Mouse (Mus musculus) MEL (cell line): ENCODE measurements around the gene Psenen. TPM values are rescaled to one million over a fixed set of nuclear protein-coding genes. Genes with fewer than 3 reads are reported as not detected.

Experiments used
- DNase-seq: peaks from one replicate; pipeline ENCODE4 v3.0.0; 2011; ENCODE audit warnings: low read depth, low spot score
- H3K27ac ChIP-seq: 2 replicates; pipeline ENCODE4 v1.5.1; 2012; ENCODE audit warnings: low read depth, mild to moderate bottlenecking, control low read depth, low read length, moderate library complexity; ENCODE audit not compliant: control insufficient read depth
- H3K27me3 ChIP-seq, 2 experiments: fragments of 150-350 bp in 1 of 2; sonication (generic) in 1 of 2; 2 replicates each; pipeline ENCODE4 v1.6.1; 2012; ENCODE audit warnings: low read length in 2 of 2, mild to moderate bottlenecking in 2 of 2, improper control_type of control experiment in 1 of 2, moderate library complexity in 1 of 2; ENCODE audit not compliant: insufficient read depth in 2 of 2, control insufficient read depth in 1 of 2
- H3K36me3 ChIP-seq, 2 experiments: 2 replicates each; pipeline ENCODE4 v1.6.1; 2012 to 2014; ENCODE audit warnings: low read length in 2 of 2, improper control_type of control experiment in 1 of 2, inconsistent platforms in 1 of 2, mild to moderate bottlenecking in 1 of 2; ENCODE audit not compliant: insufficient read depth in 2 of 2, control insufficient read depth in 1 of 2
- H3K4me1 ChIP-seq, 2 experiments: fragments of 150-350 bp in 1 of 2; sonication (generic) in 1 of 2; 2 replicates each; pipeline ENCODE4 v1.6.1; 2012; ENCODE audit warnings: low read length in 2 of 2, improper control_type of control experiment in 1 of 2, mild to moderate bottlenecking in 1 of 2; ENCODE audit not compliant: insufficient read depth in 2 of 2, control insufficient read depth in 1 of 2
- H3K4me3 ChIP-seq, 2 experiments: fragments of 150-350 bp in 1 of 2; sonication (generic) in 1 of 2; 2 replicates each; pipeline ENCODE4 v1.5.1; 2012; ENCODE audit warnings: low read depth in 2 of 2, low read length in 2 of 2, mild to moderate bottlenecking in 2 of 2, moderate library complexity in 2 of 2, control low read depth in 1 of 2, improper control_type of control experiment in 1 of 2; ENCODE audit not compliant: control insufficient read depth in 1 of 2, insufficient read depth in 1 of 2
- H3K79me2 ChIP-seq: 2 replicates; pipeline ENCODE4 v1.6.1; 2012; ENCODE audit warnings: mild to moderate bottlenecking, low read length, moderate library complexity; ENCODE audit not compliant: control insufficient read depth, poor library complexity, insufficient read depth
- H3K9ac ChIP-seq: 2 replicates; pipeline ENCODE4 v1.6.1; 2012; ENCODE audit warnings: low read depth, mild to moderate bottlenecking, control low read depth, low read length, moderate library complexity; ENCODE audit not compliant: control insufficient read depth, poor library complexity, severe bottlenecking
- H3K9me3 ChIP-seq: fragments of 150-350 bp; sonication (generic); replicated peaks from 2 replicates; pipeline ENCODE4 v1.6.1; 2012; ENCODE audit warnings: mild to moderate bottlenecking, low read length, improper control_type of control experiment, moderate library complexity; ENCODE audit not compliant: insufficient read depth
- CHD1 ChIP-seq: IDR thresholded peaks from 2 replicates; pipeline ENCODE4 v1.6.1; 2012; ENCODE audit warnings: low read depth, mild to moderate bottlenecking, inconsistent platforms, low read length, improper control_type of control experiment
- CTCF ChIP-seq, 3 experiments: IDR thresholded peaks in 2 of 3; conservative IDR thresholded peaks in 1 of 3; 2 replicates each; pipeline ENCODE4 v1.5.1; 2011 to 2012; ENCODE audit warnings: low read length in 3 of 3, low read depth in 2 of 3, mild to moderate bottlenecking in 2 of 3, improper control_type of control experiment in 1 of 3, inconsistent platforms in 1 of 3, mixed read lengths in 1 of 3, moderate library complexity in 1 of 3; ENCODE audit not compliant: control insufficient read depth in 1 of 3, insufficient read depth in 1 of 3, poor library complexity in 1 of 3, severe bottlenecking in 1 of 3
- ELF1 ChIP-seq: IDR thresholded peaks from 2 replicates; pipeline ENCODE4 v1.6.1; 2014; ENCODE audit warnings: low read depth, mild to moderate bottlenecking, inconsistent platforms, low read length, improper control_type of control experiment, moderate library complexity
- EP300 ChIP-seq, 2 experiments: IDR thresholded peaks; 2 replicates each; pipeline ENCODE4 v1.6.1; 2011; ENCODE audit warnings: improper control_type of control experiment in 2 of 2, low read length in 2 of 2, low read depth in 1 of 2, mild to moderate bottlenecking in 1 of 2
- ETS1 ChIP-seq: IDR thresholded peaks from 2 replicates; pipeline ENCODE4 v1.6.1; 2012; ENCODE audit warnings: low read depth, mild to moderate bottlenecking, inconsistent platforms, low read length, improper control_type of control experiment, moderate library complexity
- HCFC1 ChIP-seq: IDR thresholded peaks from 2 replicates; pipeline ENCODE4 v1.6.1; 2012; ENCODE audit warnings: low read depth, mild to moderate bottlenecking, inconsistent platforms, low read length, improper control_type of control experiment, moderate library complexity
- JUND ChIP-seq: IDR thresholded peaks from 2 replicates; pipeline ENCODE4 v1.6.1; 2011; ENCODE audit warnings: low read depth, mild to moderate bottlenecking, improper control_type of control experiment, low read length
- MXI1 ChIP-seq: IDR thresholded peaks from 2 replicates; pipeline ENCODE4 v1.6.1; 2011; ENCODE audit warnings: mild to moderate bottlenecking, low read depth, low read length, improper control_type of control experiment
- MYB ChIP-seq: IDR thresholded peaks from 2 replicates; pipeline ENCODE4 v1.6.1; 2011; ENCODE audit warnings: mild to moderate bottlenecking, low read depth, low read length, improper control_type of control experiment
- NELFE ChIP-seq: IDR thresholded peaks from 2 replicates; pipeline ENCODE4 v1.6.1; 2011; ENCODE audit warnings: low read depth, low read length, improper control_type of control experiment
- POLR2AphosphoS5 ChIP-seq: IDR thresholded peaks from 2 replicates; pipeline ENCODE4 v1.6.1; 2012; ENCODE audit warnings: low read depth, borderline replicate concordance, mild to moderate bottlenecking, inconsistent platforms, low read length, moderate library complexity, mixed read lengths
- RCOR1 ChIP-seq: IDR thresholded peaks from 2 replicates; pipeline ENCODE4 v1.6.1; 2012; ENCODE audit warnings: low read depth, mild to moderate bottlenecking, inconsistent platforms, low read length, improper control_type of control experiment
- TCF12 ChIP-seq: IDR thresholded peaks from 2 replicates; pipeline ENCODE4 v1.6.1; 2014; ENCODE audit warnings: low read depth, mild to moderate bottlenecking, inconsistent platforms, low read length, improper control_type of control experiment, moderate library complexity
- UBTF ChIP-seq: IDR thresholded peaks from 2 replicates; pipeline ENCODE4 v1.6.1; 2012; ENCODE audit warnings: low read depth, mild to moderate bottlenecking, inconsistent platforms, low read length, improper control_type of control experiment, moderate library complexity, borderline replicate concordance; ENCODE audit not compliant: insufficient read depth
- ZC3H11A ChIP-seq: IDR thresholded peaks from 2 replicates; pipeline ENCODE4 v1.6.1; 2012; ENCODE audit warnings: low read depth, mild to moderate bottlenecking, inconsistent platforms, low read length, improper control_type of control experiment
- ZKSCAN1 ChIP-seq: IDR thresholded peaks from 2 replicates; pipeline ENCODE4 v1.6.1; 2012; ENCODE audit warnings: low read depth, mild to moderate bottlenecking, inconsistent platforms, low read length, improper control_type of control experiment, moderate library complexity
- ZNF384 ChIP-seq: IDR thresholded peaks from 2 replicates; pipeline ENCODE4 v1.6.1; 2012; ENCODE audit warnings: low read depth, mild to moderate bottlenecking, inconsistent platforms, low read length, improper control_type of control experiment
- polyA plus RNA-seq, 2 experiments: library from polyadenylated mRNA; stranded (reverse) in 1 of 2; unstranded in 1 of 2; fragments of >175 nt in 1 of 2; fragments of >200 nt in 1 of 2; gene quantifications; 2 replicates each; pipeline versions ENCODE4 v1.2.1 to v1.2.4; 2012; ENCODE audit warnings: low replicate concordance in 2 of 2, low read depth in 1 of 2; ENCODE audit not compliant: insufficient read length in 2 of 2, insufficient read depth in 1 of 2, missing spikeins in 1 of 2
- total RNA-seq: library from RNA; depleted of rRNA; stranded (reverse); fragments of 300-350 nt; gene quantifications from 2 replicates; pipeline ENCODE4 v1.2.3, GENCODE M21; 2012

Psenen gene
- total and polyA plus RNA-seq, 3 experiments = 60.8 to 157 TPM; not detected in 1

- no peaks in the 10 kb centered on the region for H3K9me3 ChIP-seq
- H3K36me3 ChIP-seq = peaks cover 0 to 13% of the 10 kb centered on the region in 2 experiments; a peak in 2 of 4 replicates
- peaks cover 10 to 40% of the 10 kb centered on the region in 2 experiments; a peak in 3 of 4 replicates for H3K4me1 ChIP-seq
- peak; percentile 72 for DNase-seq
- peak overlapping the region; percentile 56 for H3K9ac ChIP-seq
- TF ChIP-seq ETS1 (0 out of 2 replicates have a peak, but pooled peaks have one; percentile 5), ZC3H11A (no peak), EP300 (IDR thresholded peaks at IDR 0.05; ENCODE audit: low read depth in 1 of 2, low read length in 2 of 2) (peak in 1 of 2 experiments; percentile 1; a peak in 1 of 4 replicates), HCFC1 (no peak; the same call in 1 of the 2 replicates), MYB (no peak), JUND (0 out of 2 replicates have a peak, but pooled peaks have one; percentile 5), MXI1 (0 out of 2 replicates have a peak, but pooled peaks have one; percentile 2), ELF1 (no peak), CTCF (IDR thresholded peaks at IDR 0.05 in 2 of 3, conservative IDR thresholded peaks at IDR 0.05 in 1 of 3; ENCODE audit: control insufficient read depth in 1 of 3, insufficient read depth in 1 of 3, low read depth in 2 of 3, low read length in 3 of 3, poor library complexity in 1 of 3, severe bottlenecking in 1 of 3) (no peak), ZNF384 (no peak), NELFE (no peak), POLR2AphosphoS5 (no peak), ZKSCAN1 (no peak), UBTF (no peak), RCOR1 (0 out of 2 replicates have a peak, but pooled peaks have one; percentile 7), TCF12 (0 out of 2 replicates have a peak, but pooled peaks have one; percentile 12), CHD1 (no peak)
- TF ChIP-seq, all 39 proteins: peak for 6
- Histone ChIP-seq H3K79me2 (peaks cover 5% of the 10 kb centered on the region; the same call in 1 of the 2 replicates), H3K27ac (peak overlapping the region; percentile 84), H3K27me3 (no peaks in the 10 kb centered on the region), H3K4me3 (peak overlapping the region in 1 of 2 experiments; percentile 54; a peak in 2 of 4 replicates)
Observed at GRCm38 (mm10) chr7:30594510-30595024, 31.1 kb upstream of the Psenen start.
